Mouse (Mus musculus): ENCODE data around the gene Adal. TPM values are rescaled to one million over a fixed set of nuclear protein-coding genes. Genes with fewer than 3 reads are reported as not detected.

Gene Adal
- 11.8 TPM for polyA plus RNA-seq (2014; fragmentation: Illumina TruSeq; extraction: RNeasy Lipid Tissue Mini Kit (QIAGEN cat#74804); ENCODE audit: low read depth, low replicate concordance)

GRCm38 (mm10) chr2:121140018-121140882 lies at the start of gene Adal, which contains the start of gene Lcmt2:
TSS of gene Adal (plus strand) at chr2:121140428.
TSS of gene Lcmt2 (minus strand) at chr2:121140653.

GRCm38 (mm10) chr2:121109695-121110094 lies 30.5 kb upstream of the Adal start, which contains the start of gene Tgm7:
TSS of gene Tgm7 (minus strand) at chr2:121109795.

GRCm38 (mm10) chr2:121170481-121170971 lies 30.3 kb downstream of the Adal start, which contains the start of gene Tubgcp4:
TSS of gene Tubgcp4 (plus strand) at chr2:121170654.

GRCm38 (mm10) chr2:121170980-121171742 lies 30.9 kb downstream of the Adal start, which contains the start of gene Zscan29:
TSS of gene Zscan29 (minus strand) at chr2:121171125.

Other genes starting within 250 kb of the Adal start
- 13.4 TPM for gene Ubr1, start 169.7 kb upstream of the Adal start, polyA plus RNA-seq (2014; fragmentation: Illumina TruSeq; extraction: RNeasy Lipid Tissue Mini Kit (QIAGEN cat#74804); ENCODE audit: low read depth, low replicate concordance)
- 15.2 TPM for gene Tmem62, start 163.4 kb upstream of the Adal start, polyA plus RNA-seq (2014; fragmentation: Illumina TruSeq; extraction: RNeasy Lipid Tissue Mini Kit (QIAGEN cat#74804); ENCODE audit: low read depth, low replicate concordance)
- 43.9 TPM for gene Ccndbp1, start 132.0 kb upstream of the Adal start, polyA plus RNA-seq (2014; fragmentation: Illumina TruSeq; extraction: RNeasy Lipid Tissue Mini Kit (QIAGEN cat#74804); ENCODE audit: low read depth, low replicate concordance)
- not detected for gene Epb42, start 103.4 kb upstream of the Adal start, polyA plus RNA-seq (2014; fragmentation: Illumina TruSeq; extraction: RNeasy Lipid Tissue Mini Kit (QIAGEN cat#74804); ENCODE audit: low read depth, low replicate concordance)
- not detected for gene Tgm5, start 54.6 kb upstream of the Adal start, polyA plus RNA-seq (2014; fragmentation: Illumina TruSeq; extraction: RNeasy Lipid Tissue Mini Kit (QIAGEN cat#74804); ENCODE audit: low read depth, low replicate concordance)
- 0.27 TPM for gene Tgm7, start 30.6 kb upstream of the Adal start, polyA plus RNA-seq (2014; fragmentation: Illumina TruSeq; extraction: RNeasy Lipid Tissue Mini Kit (QIAGEN cat#74804); ENCODE audit: low read depth, low replicate concordance)
- 8.6 TPM for gene Lcmt2, start 225 bp downstream of the Adal start, polyA plus RNA-seq (2014; fragmentation: Illumina TruSeq; extraction: RNeasy Lipid Tissue Mini Kit (QIAGEN cat#74804); ENCODE audit: low read depth, low replicate concordance)
- 18.2 TPM for gene Tubgcp4, start 30.2 kb downstream of the Adal start, polyA plus RNA-seq (2014; fragmentation: Illumina TruSeq; extraction: RNeasy Lipid Tissue Mini Kit (QIAGEN cat#74804); ENCODE audit: low read depth, low replicate concordance)
- 9.7 TPM for gene Zscan29, start 30.7 kb downstream of the Adal start, polyA plus RNA-seq (2014; fragmentation: Illumina TruSeq; extraction: RNeasy Lipid Tissue Mini Kit (QIAGEN cat#74804); ENCODE audit: low read depth, low replicate concordance)
- gene Trp53bp1, start 131.0 kb downstream of the Adal start, polyA plus RNA-seq (2014; fragmentation: Illumina TruSeq; extraction: RNeasy Lipid Tissue Mini Kit (QIAGEN cat#74804); ENCODE audit: low read depth, low replicate concordance): 22.6 TPM
- gene Map1a, start 149.2 kb downstream of the Adal start, polyA plus RNA-seq (2014; fragmentation: Illumina TruSeq; extraction: RNeasy Lipid Tissue Mini Kit (QIAGEN cat#74804); ENCODE audit: low read depth, low replicate concordance): 2.4 TPM
- 38.9 TPM for gene Ppip5k1, start 215.0 kb downstream of the Adal start, polyA plus RNA-seq (2014; fragmentation: Illumina TruSeq; extraction: RNeasy Lipid Tissue Mini Kit (QIAGEN cat#74804); ENCODE audit: low read depth, low replicate concordance)
- gene Ckmt1, start 217.3 kb downstream of the Adal start, polyA plus RNA-seq (2014; fragmentation: Illumina TruSeq; extraction: RNeasy Lipid Tissue Mini Kit (QIAGEN cat#74804); ENCODE audit: low read depth, low replicate concordance): 3.6 TPM
- gene Strc, start 246.7 kb downstream of the Adal start, polyA plus RNA-seq (2014; fragmentation: Illumina TruSeq; extraction: RNeasy Lipid Tissue Mini Kit (QIAGEN cat#74804); ENCODE audit: low read depth, low replicate concordance): 0.14 TPM

All from adipose tissue, adult 10 weeks (tissue).